Mouse (Mus musculus): ENCODE results near the gene Zfand3. TPM values are rescaled to one million over a fixed set of nuclear protein-coding genes. Genes with fewer than 3 reads are reported as not detected.

The Zfand3 gene
- polyA plus RNA-seq, 1 experiment from 2014 or later, result 49.9 TPM

- ATAC-seq (ENCODE audit: low FRiP score, low TSS enrichment), result no peak
- Histone ChIP-seq H3K27me3 (ENCODE audit: control insufficient read depth, insufficient read depth, low read length) (no peaks in the 10 kb centered on the region), H3K27ac (replicated peaks; ENCODE audit: low read depth, low read length) (no peak overlapping the region), H3K9me3 (ENCODE audit: control insufficient read depth, low read length) (no peaks in the 10 kb centered on the region), H3K4me2 (ENCODE audit: low read length) (peak overlapping the region; percentile 68), H3K36me3 (ENCODE audit: control insufficient read depth, insufficient read depth, low read length) (no peaks in the 10 kb centered on the region), H3K4me1 (ENCODE audit: control insufficient read depth, insufficient read depth, low read length) (peaks cover 35% of the 10 kb centered on the region), H3K4me3 (replicated peaks; ENCODE audit: low read depth, low read length) (no peak overlapping the region), H3K9ac (replicated peaks; ENCODE audit: low read length) (no peak overlapping the region)
- DNase-seq, result no peak
- 92% methylated on average over 2 of the region's 2 CpGs for WGBS
Observed at GRCm38 (mm10) chr17:30006877-30007276, 2.3 kb downstream of the Zfand3 start.

- no peaks in the 10 kb centered on the region for H3K36me3 ChIP-seq (ENCODE audit: control insufficient read depth, insufficient read depth, low read length)
- no peak overlapping the region for H3K9ac ChIP-seq (replicated peaks; ENCODE audit: low read length)
- 88% methylated on average over 6 of the region's 6 CpGs for WGBS
- no peaks in the 10 kb centered on the region for H3K9me3 ChIP-seq (ENCODE audit: control insufficient read depth, low read length)
- no peak for ATAC-seq (ENCODE audit: low FRiP score, low TSS enrichment)
- H3K4me3 ChIP-seq (replicated peaks; ENCODE audit: low read depth, low read length), result no peak overlapping the region
- H3K27ac ChIP-seq (replicated peaks; ENCODE audit: low read depth, low read length), result no peak overlapping the region
- peaks cover 35% of the 10 kb centered on the region for H3K4me1 ChIP-seq (ENCODE audit: control insufficient read depth, insufficient read depth, low read length)
- no peaks in the 10 kb centered on the region for H3K27me3 ChIP-seq (ENCODE audit: control insufficient read depth, insufficient read depth, low read length)
- no peak for DNase-seq
- peak overlapping the region; percentile 68 for H3K4me2 ChIP-seq (ENCODE audit: low read length)
Observed at GRCm38 (mm10) chr17:30007883-30008282, 3.4 kb downstream of the Zfand3 start.

GRCm38 (mm10) chr17:30008392-30008791 is 3.9 kb downstream of the Zfand3 start:
- Histone ChIP-seq H3K4me1 (ENCODE audit: control insufficient read depth, insufficient read depth, low read length) (peaks cover 34% of the 10 kb centered on the region), H3K4me2 (ENCODE audit: low read length) (peak overlapping the region; percentile 68), H3K27me3 (ENCODE audit: control insufficient read depth, insufficient read depth, low read length) (no peaks in the 10 kb centered on the region), H3K9me3 (ENCODE audit: control insufficient read depth, low read length) (no peaks in the 10 kb centered on the region), H3K9ac (replicated peaks; ENCODE audit: low read length) (no peak overlapping the region), H3K27ac (replicated peaks; ENCODE audit: low read depth, low read length) (0 out of 2 replicates have a peak overlapping the region, but pooled peaks have one; percentile 33), H3K4me3 (replicated peaks; ENCODE audit: low read depth, low read length) (no peak overlapping the region), H3K36me3 (ENCODE audit: control insufficient read depth, insufficient read depth, low read length) (no peaks in the 10 kb centered on the region)
- ATAC-seq (ENCODE audit: low FRiP score, low TSS enrichment) (no peak), DNase-seq (no peak)

DNA sequence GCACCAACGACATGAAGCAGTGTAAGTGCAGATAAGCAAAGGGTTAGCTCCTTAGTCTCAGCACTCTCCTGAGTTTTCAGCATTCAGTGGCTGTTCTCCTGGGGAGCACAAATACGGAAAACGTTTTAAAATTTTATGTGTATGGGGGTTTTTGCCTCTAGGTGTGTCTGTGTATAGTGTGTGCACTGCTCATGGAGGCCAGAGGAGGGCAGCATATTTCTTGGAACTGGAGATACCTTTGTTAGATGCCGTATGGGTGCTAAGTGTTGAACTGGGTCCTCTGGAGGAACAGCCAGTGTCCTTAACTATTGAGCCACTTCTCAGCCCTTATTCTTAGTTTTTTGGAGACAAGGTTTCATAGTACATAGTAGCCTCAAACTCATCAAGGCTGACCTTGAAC is 10.1 kb downstream of the Zfand3 start:
- 0 out of 2 replicates have a peak, but pooled peaks cover 3% of the 10 kb centered on the region for H3K4me1 ChIP-seq (ENCODE audit: control insufficient read depth, insufficient read depth, low read length)
- DNase-seq (no peak), ATAC-seq (ENCODE audit: low FRiP score, low TSS enrichment) (no peak)
- no peaks in the 10 kb centered on the region for H3K27me3 ChIP-seq (ENCODE audit: control insufficient read depth, insufficient read depth, low read length)
- H3K9ac ChIP-seq (replicated peaks; ENCODE audit: low read length), result no peak overlapping the region
- H3K4me2 ChIP-seq (ENCODE audit: low read length), result no peak overlapping the region
- 96% methylated on average over 4 of the region's 4 CpGs for WGBS
- H3K4me3 ChIP-seq (replicated peaks; ENCODE audit: low read depth, low read length), result no peak overlapping the region
- no peaks in the 10 kb centered on the region for H3K9me3 ChIP-seq (ENCODE audit: control insufficient read depth, low read length)
- no peaks in the 10 kb centered on the region for H3K36me3 ChIP-seq (ENCODE audit: control insufficient read depth, insufficient read depth, low read length)
- H3K27ac ChIP-seq (replicated peaks; ENCODE audit: low read depth, low read length), result no peak overlapping the region

GRCm38 (mm10) chr17:30018927-30019610 is 14.5 kb downstream of the Zfand3 start:
- no peak overlapping the region for H3K27ac ChIP-seq (replicated peaks; ENCODE audit: low read depth, low read length)
- WGBS, result 85% methylated on average over 12 of the region's 12 CpGs
- 0 out of 2 replicates have a peak, but pooled peaks cover 6% of the 10 kb centered on the region for H3K4me1 ChIP-seq (ENCODE audit: control insufficient read depth, insufficient read depth, low read length)
- H3K27me3 ChIP-seq (ENCODE audit: control insufficient read depth, insufficient read depth, low read length), result no peaks in the 10 kb centered on the region
- DNase-seq (no peak), ATAC-seq (ENCODE audit: low FRiP score, low TSS enrichment) (no peak)
- no peak overlapping the region for H3K4me3 ChIP-seq (replicated peaks; ENCODE audit: low read depth, low read length)
- no peaks in the 10 kb centered on the region for H3K9me3 ChIP-seq (ENCODE audit: control insufficient read depth, low read length)
- H3K4me2 ChIP-seq (ENCODE audit: low read length), result no peak overlapping the region
- H3K9ac ChIP-seq (replicated peaks; ENCODE audit: low read length), result no peak overlapping the region
- H3K36me3 ChIP-seq (ENCODE audit: control insufficient read depth, insufficient read depth, low read length), result no peaks in the 10 kb centered on the region

GRCm38 (mm10) chr17:30019942-30020341 is 15.4 kb downstream of the Zfand3 start:
- Histone ChIP-seq H3K9ac (replicated peaks; ENCODE audit: low read length) (no peak overlapping the region), H3K9me3 (ENCODE audit: control insufficient read depth, low read length) (no peaks in the 10 kb centered on the region), H3K27me3 (ENCODE audit: control insufficient read depth, insufficient read depth, low read length) (no peaks in the 10 kb centered on the region), H3K27ac (replicated peaks; ENCODE audit: low read depth, low read length) (no peak overlapping the region), H3K4me2 (ENCODE audit: low read length) (no peak overlapping the region), H3K4me3 (replicated peaks; ENCODE audit: low read depth, low read length) (no peak overlapping the region), H3K4me1 (ENCODE audit: control insufficient read depth, insufficient read depth, low read length) (0 out of 2 replicates have a peak, but pooled peaks cover 6% of the 10 kb centered on the region), H3K36me3 (ENCODE audit: control insufficient read depth, insufficient read depth, low read length) (no peaks in the 10 kb centered on the region)
- 81% methylated on average over 6 of the region's 6 CpGs for WGBS
- no peak for DNase-seq
- ATAC-seq (ENCODE audit: low FRiP score, low TSS enrichment), result no peak

DNA sequence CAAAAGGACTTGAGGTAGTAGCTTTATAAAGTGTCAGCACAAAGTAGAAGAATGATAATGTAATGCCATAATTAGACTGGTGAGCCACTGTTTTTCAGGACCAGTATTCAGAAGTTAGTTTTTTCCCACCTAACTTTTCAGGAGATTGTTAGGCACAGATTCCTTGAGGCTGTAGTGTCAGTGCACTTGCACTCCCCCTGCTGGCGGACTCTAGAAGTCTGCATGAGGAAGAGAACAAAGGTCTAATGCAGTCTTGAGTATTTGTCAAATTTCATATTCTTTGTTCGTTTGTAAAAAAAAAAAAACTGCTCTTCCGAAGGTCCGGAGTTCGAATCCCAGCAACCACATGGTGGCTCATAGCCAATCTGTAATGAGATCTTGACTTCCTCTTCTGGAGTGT is 20.1 kb downstream of the Zfand3 start:
- H3K9me3 ChIP-seq (ENCODE audit: control insufficient read depth, low read length), result no peaks in the 10 kb centered on the region
- no peak overlapping the region for H3K9ac ChIP-seq (replicated peaks; ENCODE audit: low read length)
- peaks cover 34% of the 10 kb centered on the region for H3K4me1 ChIP-seq (ENCODE audit: control insufficient read depth, insufficient read depth, low read length)
- no peaks in the 10 kb centered on the region for H3K36me3 ChIP-seq (ENCODE audit: control insufficient read depth, insufficient read depth, low read length)
- ATAC-seq (ENCODE audit: low FRiP score, low TSS enrichment) (no peak), DNase-seq (peak; percentile 86)
- 64% methylated on average over 5 of the region's 5 CpGs for WGBS
- H3K27ac ChIP-seq (replicated peaks; ENCODE audit: low read depth, low read length), result no peak overlapping the region
- H3K4me3 ChIP-seq (replicated peaks; ENCODE audit: low read depth, low read length), result no peak overlapping the region
- no peaks in the 10 kb centered on the region for H3K27me3 ChIP-seq (ENCODE audit: control insufficient read depth, insufficient read depth, low read length)
- no peak overlapping the region for H3K4me2 ChIP-seq (ENCODE audit: low read length)

DNA sequence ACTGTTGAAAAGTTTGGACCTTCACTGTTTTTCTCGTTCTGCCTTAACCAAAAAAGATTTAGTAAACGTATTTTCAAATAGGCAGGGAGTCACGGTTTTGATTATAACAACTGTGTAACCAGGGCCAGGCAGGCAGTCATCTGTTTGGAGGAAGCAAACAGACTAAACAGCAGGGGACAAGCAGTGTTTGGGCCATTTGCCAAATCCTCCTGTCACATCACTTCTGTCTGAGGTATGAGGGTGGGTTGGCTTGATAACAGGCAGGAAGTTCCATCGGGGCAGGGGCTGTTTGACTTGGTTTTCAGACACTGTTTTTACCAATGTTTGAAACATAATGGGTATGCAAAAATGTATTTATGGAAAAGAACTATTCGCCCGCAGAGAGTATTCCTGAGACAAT is 22.1 kb downstream of the Zfand3 start:
- Histone ChIP-seq H3K4me1 (ENCODE audit: control insufficient read depth, insufficient read depth, low read length) (peaks cover 32% of the 10 kb centered on the region), H3K4me2 (ENCODE audit: low read length) (no peak overlapping the region), H3K36me3 (ENCODE audit: control insufficient read depth, insufficient read depth, low read length) (no peaks in the 10 kb centered on the region), H3K27me3 (ENCODE audit: control insufficient read depth, insufficient read depth, low read length) (no peaks in the 10 kb centered on the region), H3K4me3 (replicated peaks; ENCODE audit: low read depth, low read length) (no peak overlapping the region), H3K27ac (replicated peaks; ENCODE audit: low read depth, low read length) (no peak overlapping the region), H3K9ac (replicated peaks; ENCODE audit: low read length) (no peak overlapping the region), H3K9me3 (ENCODE audit: control insufficient read depth, low read length) (no peaks in the 10 kb centered on the region)
- peak; percentile 83 for DNase-seq
- ATAC-seq (ENCODE audit: low FRiP score, low TSS enrichment), result no peak
- WGBS, result 42% methylated on average over 6 of the region's 6 CpGs

DNA sequence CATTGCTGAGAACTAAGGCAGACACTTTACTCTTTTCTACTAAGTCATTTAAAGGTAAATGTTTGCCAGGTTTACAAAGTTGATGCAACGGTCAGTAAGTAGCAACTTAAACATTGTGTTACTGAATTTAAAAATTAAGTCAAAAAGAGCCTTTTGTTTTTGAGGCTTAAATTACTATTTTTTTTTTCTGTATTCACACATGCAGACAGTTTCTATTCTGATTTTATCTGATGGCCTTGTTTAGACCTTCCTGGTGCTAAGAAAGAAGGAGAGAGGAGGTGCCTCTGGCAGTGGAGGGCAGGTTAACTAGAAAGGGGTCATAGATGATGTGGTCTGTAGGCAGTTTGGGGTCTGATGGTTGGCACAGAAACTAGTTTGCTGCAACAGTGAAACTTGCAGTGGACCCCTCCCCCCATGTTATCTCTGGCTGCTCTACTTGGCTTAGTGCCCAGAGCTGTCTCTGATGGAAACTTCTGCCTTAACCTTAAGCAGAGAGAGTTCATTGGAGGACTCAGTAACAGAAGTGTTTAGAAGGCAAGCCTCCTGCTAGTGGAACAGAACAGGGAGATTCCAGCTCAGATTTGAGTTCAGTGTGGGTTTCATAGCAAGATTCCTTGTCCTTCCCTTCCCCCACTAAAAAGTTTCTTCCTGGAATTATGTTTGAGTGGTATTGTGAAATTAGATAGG is 23.0 kb downstream of the Zfand3 start:
- ATAC-seq (ENCODE audit: low FRiP score, low TSS enrichment), result no peak
- WGBS, result 76% methylated on average over 1 of the region's 1 CpGs
- Histone ChIP-seq H3K27me3 (ENCODE audit: control insufficient read depth, insufficient read depth, low read length) (no peaks in the 10 kb centered on the region), H3K4me3 (replicated peaks; ENCODE audit: low read depth, low read length) (no peak overlapping the region), H3K36me3 (ENCODE audit: control insufficient read depth, insufficient read depth, low read length) (no peaks in the 10 kb centered on the region), H3K9ac (replicated peaks; ENCODE audit: low read length) (no peak overlapping the region), H3K9me3 (ENCODE audit: control insufficient read depth, low read length) (no peaks in the 10 kb centered on the region), H3K4me1 (ENCODE audit: control insufficient read depth, insufficient read depth, low read length) (peaks cover 32% of the 10 kb centered on the region), H3K4me2 (ENCODE audit: low read length) (no peak overlapping the region), H3K27ac (replicated peaks; ENCODE audit: low read depth, low read length) (no peak overlapping the region)
- peak; percentile 76 for DNase-seq

Measured in midbrain, embryonic 14.5 days (tissue).